20 mouse cellular contexts compared by ENCODE assay signal in the genomic region with DNA sequence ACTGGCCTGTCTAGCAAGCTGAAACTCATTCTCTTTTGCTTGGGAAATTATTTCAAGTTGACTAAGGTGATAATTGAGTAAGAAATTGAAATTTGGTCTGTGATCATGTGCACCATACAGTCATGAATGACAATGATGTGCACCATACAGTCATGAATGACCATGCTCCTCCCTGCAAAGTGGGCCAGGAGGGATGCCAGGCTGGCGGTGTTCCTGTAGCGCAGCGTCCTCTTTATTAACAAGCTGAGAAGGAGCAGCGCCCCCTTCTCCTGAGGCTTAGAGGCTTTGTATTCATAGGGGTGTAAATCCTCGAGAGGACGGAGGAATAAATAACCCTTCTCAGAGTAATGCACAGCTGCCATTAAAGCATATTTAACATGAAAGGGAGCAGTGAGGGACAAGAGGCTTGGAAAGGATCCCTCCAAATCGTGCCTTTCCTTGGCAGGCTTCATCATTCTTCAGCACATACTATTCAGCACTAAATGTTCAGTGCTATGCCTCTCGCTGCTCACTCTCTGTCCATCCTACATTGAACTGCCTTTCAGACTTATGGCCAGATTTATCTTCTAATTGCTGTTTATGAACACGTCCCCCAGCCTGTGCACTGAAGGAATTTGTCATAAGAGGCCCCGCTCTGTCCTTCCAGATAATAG.
DNase-seq lines count a peak whose midpoint lies in the region; ATAC-seq and TF ChIP-seq lines count a peak whose summit lies in the region.
"Had no signal": no experiment of that assay in that cellular context is flagged by ENCODE, and none has a peak within 500 bp of the region (broad histone marks: within the 10 kb centered on the region; RNA-seq: fewer than 3 reads in every experiment).

No protein-coding gene starts in this region.

- H3K9ac ChIP-seq in midbrain, embryonic 13.5 days (replicated peaks), result no peak overlapping the region
- H3K9ac ChIP-seq: lung, embryonic 14.5 days; stomach, embryonic 15.5 days had no signal

- peak overlapping the region; percentile 64 for H3K27ac ChIP-seq in layer of hippocampus, adult 2 months
- H3K27ac ChIP-seq in midbrain, embryonic 13.5 days, result no peak overlapping the region
- H3K27ac ChIP-seq in heart, embryonic 10.5 days, result no peak overlapping the region
- H3K27ac ChIP-seq: heart, adult 2 months; limb, embryonic 10.5 days; stomach, embryonic 15.5 days had no signal

- no peak for TF ChIP-seq CTCF in layer of hippocampus, adult 2 months (conservative IDR thresholded peaks at IDR 0.05)
- no peak for TF ChIP-seq CTCF in brain, embryonic 14.5 days (IDR thresholded peaks at IDR 0.05; ENCODE audit: borderline replicate concordance, extremely low read depth, insufficient read depth, insufficient read length)

- H3K4me1 ChIP-seq in midbrain, embryonic 13.5 days (replicated peaks), result peaks cover 14% of the 10 kb centered on the region
- no peaks in the 10 kb centered on the region for H3K4me1 ChIP-seq in heart, embryonic 10.5 days
- H3K4me1 ChIP-seq: limb, embryonic 10.5 days; stomach, embryonic 15.5 days had no signal

- peak; percentile 34 to 44 for DNase-seq in cerebellum, postnatal 14 days
- no peak for DNase-seq in layer of hippocampus, adult 2 months (ENCODE audit: low spot score in 2 of 2)
- DNase-seq in layer of hippocampus, adult 9-10 months (ENCODE audit: low spot score), result no peak
- peak; percentile 89 for DNase-seq in brain, embryonic 14.5 days (ENCODE audit: low read depth)
- DNase-seq in heart, embryonic 10.5 days (ENCODE audit: low spot score), result no peak
- DNase-seq: adrenal gland, postnatal 14 days; cerebellum, adult 8-10 months; heart, adult 2 months; kidney, adult 8-10 months; kidney, postnatal 36 days; lung, embryonic 14.5 days; lung, postnatal 4 days; thymus, adult 2 months had no signal

- WGBS in midbrain, embryonic 13.5 days, result 48% methylated on average over 10 of the region's 10 CpGs
- 85% methylated on average over 10 of the region's 10 CpGs for WGBS in heart, embryonic 10.5 days

- TF ChIP-seq POLR2A in brain, embryonic 14.5 days (IDR thresholded peaks at IDR 0.05; ENCODE audit: borderline replicate concordance, extremely low read depth, insufficient read depth, insufficient read length, poor library complexity, severe bottlenecking), result no peak

- H3K4me2 ChIP-seq in midbrain, embryonic 13.5 days (replicated peaks), result no peak overlapping the region
- H3K4me2 ChIP-seq: liver, embryonic 11.5 days; lung, embryonic 14.5 days; stomach, embryonic 15.5 days had no signal

- H3K9me3 ChIP-seq in midbrain, embryonic 13.5 days, result no peaks in the 10 kb centered on the region
- no peaks in the 10 kb centered on the region for H3K9me3 ChIP-seq in heart, embryonic 10.5 days
- H3K9me3 ChIP-seq: limb, embryonic 10.5 days; stomach, embryonic 15.5 days had no signal

- no peak for ATAC-seq in cerebellum, adult (ENCODE audit: insufficient number of reproducible peaks, low FRiP score, low TSS enrichment)
- peak; percentile 61; the same call in 1 of the 2 replicates for ATAC-seq in midbrain, embryonic 13.5 days
- no peak for ATAC-seq in megakaryocyte-erythroid progenitor cell, adult 5-6 weeks (replicated peaks; ENCODE audit: low FRiP score, low TSS enrichment, poor library complexity, severe bottlenecking)
- ATAC-seq: inflammation-experienced regulatory T-cells, adult 6 months had no signal

- no peaks in the 10 kb centered on the region for H3K27me3 ChIP-seq in midbrain, embryonic 13.5 days
- H3K27me3 ChIP-seq in heart, embryonic 10.5 days (ENCODE audit: insufficient read depth, poor library complexity, severe bottlenecking), result no peaks in the 10 kb centered on the region
- H3K27me3 ChIP-seq: stomach, embryonic 15.5 days had no signal

- H3K4me3 ChIP-seq in layer of hippocampus, adult 2 months, result no peak overlapping the region
- H3K4me3 ChIP-seq in midbrain, embryonic 13.5 days (replicated peaks), result no peak overlapping the region
- no peak overlapping the region for H3K4me3 ChIP-seq in heart, embryonic 10.5 days
- H3K4me3 ChIP-seq: heart, adult 2 months; limb, embryonic 10.5 days; stomach, embryonic 15.5 days had no signal

- no peaks in the 10 kb centered on the region for H3K36me3 ChIP-seq in midbrain, embryonic 13.5 days
- no peaks in the 10 kb centered on the region for H3K36me3 ChIP-seq in heart, embryonic 10.5 days
- H3K36me3 ChIP-seq: limb, embryonic 10.5 days; stomach, embryonic 15.5 days had no signal

Comparison
In these comparisons a context has a peak if more than half of its experiments do, and no peak if none do; other contexts are left out.
1. DNase-seq: peak in cerebellum, postnatal 14 days (2 of 2) and brain, embryonic 14.5 days (single experiment); none in layer of hippocampus, adult 2 months (0 of 2), layer of hippocampus, adult 9-10 months (single experiment) and heart, embryonic 10.5 days (single experiment).